Mouse (Mus musculus) neutrophil, adult 5-6 weeks (primary cell): ENCODE results near the gene Ttc17. TPM values are rescaled to one million over a fixed set of nuclear protein-coding genes. Genes with fewer than 3 reads are reported as not detected.
"Not testable (repeated sequence)": the region's sequence is repeated elsewhere in the genome, so short reads cannot be mapped to it uniquely, and the experiment has no call there.

Source experiments
- ATAC-seq: fragments of 151-379, 151-347 bp; 2 replicates; pipeline ENCODE4 v1.8.0; 2017; ENCODE audit warnings: mild to moderate bottlenecking, moderate TSS enrichment; ENCODE audit not compliant: insufficient number of reproducible peaks, poor library complexity, low FRiP score, severe bottlenecking; ENCODE audit errors: extremely low read depth
- total RNA-seq: library from RNA; stranded (forward); fragments of 200-1000 nt; gene quantifications from 2 replicates; pipeline ENCODE4 v1.2.3, GENCODE M21; 2017

Gene Ttc17
- 41.3 and 42.4 TPM in 2 replicates for total RNA-seq

DNA sequence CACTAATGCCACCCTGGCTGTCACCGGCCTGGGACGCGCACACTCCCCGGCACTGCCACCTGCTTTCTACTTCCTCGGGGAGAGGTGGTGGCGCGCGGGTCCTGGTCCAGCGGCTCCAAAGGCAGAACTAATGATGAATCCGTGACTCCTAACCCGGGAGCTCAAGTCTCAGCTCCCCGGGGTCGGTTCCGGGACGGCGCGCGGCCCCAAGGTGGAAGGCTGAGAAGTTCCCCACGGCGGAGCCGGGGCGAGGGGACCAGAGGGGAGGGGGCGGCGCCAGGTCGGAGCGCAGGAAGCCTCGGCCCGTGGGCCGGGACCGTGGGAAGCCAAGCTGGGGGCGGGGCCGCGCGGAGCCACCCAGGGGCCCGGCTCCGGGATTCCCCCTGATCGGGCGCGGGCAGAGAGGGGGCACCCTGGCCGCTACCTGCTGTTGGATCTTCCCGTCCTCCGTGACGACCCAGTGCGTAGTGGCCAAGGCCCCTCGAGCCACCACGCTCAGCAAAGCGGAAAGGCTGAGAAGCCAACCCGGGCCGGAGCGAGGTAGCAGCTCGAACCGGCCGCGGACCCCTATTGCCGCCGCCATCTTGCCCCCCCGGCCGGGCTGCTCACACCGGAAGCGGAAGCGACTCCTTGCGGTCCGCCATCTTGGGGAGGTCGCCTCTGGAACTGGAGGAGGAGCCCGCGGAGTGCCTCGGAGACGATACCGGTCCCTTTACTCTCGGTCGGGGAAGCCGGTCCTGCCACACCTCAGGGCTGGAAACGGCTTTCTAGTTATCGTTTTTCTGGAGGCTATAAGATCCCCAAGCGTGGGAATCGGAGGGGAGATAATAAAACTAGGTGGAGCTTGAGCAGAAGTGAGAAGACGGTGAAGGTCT, at the start of gene Ttc17:
Ttc17 (minus strand) TSS at position 607 of the 875 bp plus-strand sequence.
- peak; percentile 96 for ATAC-seq

DNA sequence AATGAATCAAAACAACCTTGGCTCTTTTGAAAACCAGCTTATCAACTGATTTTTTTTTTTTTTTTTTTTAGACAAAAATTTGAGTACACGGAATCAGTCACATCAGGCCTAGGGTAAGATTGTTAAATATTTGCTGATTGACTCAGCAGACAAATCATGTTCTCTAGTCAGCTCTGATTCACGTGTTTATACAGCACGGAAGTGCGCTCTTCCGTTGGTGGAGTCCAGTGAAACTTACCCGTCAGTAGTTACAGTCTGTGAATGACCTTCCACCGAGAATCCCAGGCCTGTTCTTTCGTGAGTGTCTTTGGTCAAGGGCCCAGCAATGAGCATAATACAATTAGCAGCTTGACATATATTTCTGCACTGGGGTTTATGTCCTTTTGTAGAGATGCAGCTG, 43.2 kb upstream of the Ttc17 start:
- no peak for ATAC-seq

DNA sequence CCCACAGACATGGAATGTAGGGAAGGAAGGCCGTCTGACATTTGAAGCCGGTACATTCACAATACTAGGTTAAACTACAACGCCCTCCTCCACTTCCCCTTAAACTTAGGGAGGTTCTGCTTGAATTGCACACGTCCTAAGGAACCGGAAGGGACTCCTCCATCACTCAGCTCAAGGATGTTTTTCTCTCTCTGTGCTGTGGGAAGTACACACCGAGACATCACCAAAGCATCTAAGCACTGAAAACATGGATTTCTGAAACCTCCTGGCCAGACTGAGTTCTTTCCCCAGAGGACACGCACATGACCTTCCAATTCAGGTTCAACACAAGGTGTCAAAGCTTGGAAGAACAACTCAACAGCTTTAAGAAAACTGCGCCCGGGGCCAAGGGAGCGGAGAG, 30.5 kb upstream of the Ttc17 start:
- ATAC-seq = peak; percentile 38; the same call in 1 of the 2 replicates

DNA sequence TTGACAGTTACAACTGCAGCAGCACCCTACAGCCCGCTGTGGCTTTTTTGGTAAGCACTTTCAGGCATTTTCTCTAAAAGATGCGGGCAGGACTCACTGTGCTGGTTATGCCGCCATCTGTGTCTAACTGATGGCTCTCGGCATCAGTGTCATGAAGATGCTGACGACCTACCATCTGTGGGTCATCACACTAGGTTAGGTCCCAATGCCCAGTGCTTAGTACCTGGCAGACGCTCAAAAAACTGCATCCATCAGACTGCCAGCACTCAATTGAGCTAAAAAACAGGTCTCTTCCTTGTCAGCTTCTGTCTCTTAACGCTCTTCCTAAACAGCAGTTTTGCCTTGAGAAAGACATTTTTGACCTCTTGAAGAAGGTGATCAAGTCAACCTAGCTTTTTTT, 29.0 kb upstream of the Ttc17 start:
- no peak for ATAC-seq

DNA sequence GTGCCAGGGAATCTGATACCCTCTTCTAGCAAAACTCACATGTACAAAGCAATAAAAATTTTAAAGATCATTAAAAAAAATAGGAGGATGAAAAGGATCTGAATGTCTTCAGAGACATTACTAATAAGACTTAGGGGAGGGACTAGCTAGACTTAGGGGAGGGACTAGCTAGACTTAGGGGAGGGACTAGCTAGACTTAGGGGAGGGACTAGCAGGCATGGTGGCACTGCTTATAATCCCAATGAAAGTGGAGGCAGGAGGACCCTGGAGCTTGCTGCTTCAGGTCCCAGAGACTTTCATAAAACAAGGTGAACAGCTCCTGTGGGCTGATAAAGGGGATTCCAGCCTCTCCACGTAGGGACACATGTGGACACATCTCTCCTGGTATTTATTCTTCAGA, 28.3 kb upstream of the Ttc17 start:
- ATAC-seq = no peak

DNA sequence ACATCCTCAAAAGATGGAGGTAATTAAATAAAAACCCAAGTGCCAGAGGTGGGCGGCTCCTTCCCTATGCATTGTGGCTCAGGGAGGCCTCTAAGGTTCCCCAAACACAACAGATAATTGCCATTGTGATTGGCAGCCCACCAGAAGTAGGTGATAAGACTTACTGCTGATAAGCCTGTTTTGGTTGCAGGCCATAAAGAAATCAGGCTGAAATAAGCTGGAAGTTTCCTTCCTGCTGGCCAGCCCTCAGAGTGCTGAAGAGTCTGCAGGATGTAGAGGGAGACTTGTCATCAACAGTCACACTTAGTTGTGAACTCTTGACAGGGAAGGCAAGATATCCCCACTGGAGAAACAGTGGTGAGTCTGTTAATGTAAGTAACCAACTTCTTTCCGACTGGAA, 25.7 kb upstream of the Ttc17 start:
- ATAC-seq = no peak

DNA sequence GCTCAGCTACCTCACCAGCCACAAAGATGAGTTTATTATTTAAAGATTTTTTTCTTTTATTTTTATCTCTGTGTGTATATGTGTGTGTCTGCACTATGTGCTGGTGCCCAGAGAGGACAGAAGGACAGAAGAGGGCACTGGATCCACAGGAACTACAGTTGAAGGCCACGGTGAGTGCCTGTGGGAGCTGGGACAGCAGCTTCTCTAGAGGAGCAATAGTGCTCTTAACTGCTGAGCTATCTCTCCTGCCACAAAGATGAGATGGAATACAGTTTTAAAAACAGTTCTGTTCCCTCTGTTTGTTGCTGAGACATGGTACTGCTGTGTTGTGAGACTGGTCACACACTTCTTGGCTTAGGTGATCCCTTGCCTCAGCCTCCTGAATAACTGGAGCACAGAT, 22.0 kb upstream of the Ttc17 start:
- ATAC-seq = no peak

DNA sequence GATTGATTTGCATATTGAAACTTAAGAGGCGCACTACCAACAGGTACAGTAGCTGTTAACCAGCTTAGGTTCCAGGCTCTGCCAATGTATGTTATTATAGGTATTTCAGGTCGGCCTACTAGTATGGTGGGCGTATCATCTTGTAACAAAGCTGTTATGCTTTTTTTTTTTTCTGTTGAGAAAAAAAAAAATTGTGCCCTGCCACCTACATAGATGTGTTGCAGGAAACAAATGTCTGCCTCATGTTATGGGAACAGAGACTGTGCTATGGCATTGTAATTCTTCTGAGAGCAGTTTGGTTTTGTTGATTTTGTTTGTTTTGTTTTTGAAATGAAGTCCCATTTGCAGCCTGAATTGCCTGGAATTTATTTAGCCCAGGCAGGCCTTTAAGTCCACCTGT, 952 bp upstream of the Ttc17 start:
- ATAC-seq = no peak

DNA sequence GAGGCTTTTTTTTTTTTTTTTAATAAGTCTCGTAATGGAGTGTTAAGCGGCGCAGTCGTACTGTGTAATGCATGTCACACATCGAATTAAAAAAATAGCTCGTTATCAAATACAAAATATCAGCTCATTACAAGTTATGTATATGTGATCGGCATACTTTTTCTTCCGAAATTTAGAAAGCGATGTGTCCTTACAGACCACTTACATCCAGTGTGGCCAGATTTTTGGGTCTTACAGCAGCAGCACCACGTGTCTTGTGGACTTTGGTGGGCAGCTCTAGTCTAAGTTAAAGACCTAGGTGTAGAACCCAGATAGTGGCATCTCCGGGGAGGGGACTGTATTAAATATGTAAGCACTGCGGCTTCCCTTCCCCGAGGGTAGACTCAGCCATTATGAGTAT, 532 bp upstream of the Ttc17 start:
- ATAC-seq = no peak

DNA sequence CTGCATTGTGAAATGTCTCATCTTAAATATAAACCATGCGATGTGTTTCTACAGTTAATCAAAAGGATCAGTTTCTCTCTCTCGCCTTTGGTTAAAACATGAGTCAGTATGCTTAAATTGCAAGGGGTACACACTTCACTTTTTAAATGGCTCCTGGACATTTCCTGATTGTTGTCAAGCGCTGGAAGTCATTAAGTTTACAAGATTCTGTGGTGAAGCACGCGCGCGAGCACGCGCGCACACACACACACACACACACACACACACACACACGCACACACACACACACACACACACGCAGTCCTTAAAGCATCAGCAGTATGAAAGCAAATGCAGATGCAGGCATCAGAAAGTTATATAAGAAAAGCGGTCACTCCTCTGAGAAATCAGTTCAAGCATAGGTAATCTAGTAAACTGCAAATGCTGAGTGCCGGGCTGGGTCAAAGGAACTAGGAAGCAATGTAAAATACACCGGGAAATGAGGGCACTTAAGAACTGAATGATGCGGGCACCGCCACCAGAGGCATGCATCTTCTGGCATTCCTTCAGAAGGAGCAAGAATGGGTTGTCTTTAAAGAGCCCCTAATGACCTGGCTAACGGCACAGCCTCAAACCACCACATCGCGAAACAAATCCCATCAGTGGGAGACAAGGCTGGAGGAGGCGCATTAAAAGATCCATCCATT, 949 bp downstream of the Ttc17 start:
- peak; percentile 17; the same call in 1 of the 2 replicates for ATAC-seq

DNA sequence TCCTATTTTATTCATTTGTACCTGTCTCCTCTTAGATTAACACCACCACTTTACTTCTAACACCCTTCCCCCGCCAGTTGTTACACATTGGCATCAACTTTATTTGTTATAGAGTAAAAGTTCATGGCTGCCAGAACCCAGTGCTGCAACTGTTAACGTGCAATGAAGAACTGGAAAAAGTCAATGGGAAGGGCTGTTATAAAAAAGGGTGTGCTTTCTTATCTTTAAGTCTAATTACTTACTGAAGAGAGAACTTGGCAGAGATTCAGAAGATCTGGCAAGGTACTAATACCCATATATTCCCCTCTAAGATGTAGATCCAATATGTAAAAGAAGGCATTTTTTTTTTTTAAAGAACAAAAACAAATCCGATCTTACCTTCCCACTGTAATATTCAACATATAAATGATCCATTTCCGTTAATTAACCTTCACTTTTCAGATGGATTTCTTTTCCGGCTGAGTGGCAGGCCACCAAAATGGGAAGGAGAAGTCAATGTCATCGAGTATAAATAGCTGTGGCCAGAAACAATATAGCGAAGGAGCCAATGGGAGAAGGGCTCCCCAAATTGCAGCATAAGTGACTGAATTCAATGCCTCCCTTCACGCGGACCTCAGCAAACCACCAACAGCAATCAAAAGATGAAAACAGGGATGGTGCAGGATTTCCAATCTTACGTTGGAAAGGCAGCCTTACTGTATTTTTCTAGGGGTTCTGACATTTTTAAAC, 1.8 kb downstream of the Ttc17 start:
- no peak for ATAC-seq

DNA sequence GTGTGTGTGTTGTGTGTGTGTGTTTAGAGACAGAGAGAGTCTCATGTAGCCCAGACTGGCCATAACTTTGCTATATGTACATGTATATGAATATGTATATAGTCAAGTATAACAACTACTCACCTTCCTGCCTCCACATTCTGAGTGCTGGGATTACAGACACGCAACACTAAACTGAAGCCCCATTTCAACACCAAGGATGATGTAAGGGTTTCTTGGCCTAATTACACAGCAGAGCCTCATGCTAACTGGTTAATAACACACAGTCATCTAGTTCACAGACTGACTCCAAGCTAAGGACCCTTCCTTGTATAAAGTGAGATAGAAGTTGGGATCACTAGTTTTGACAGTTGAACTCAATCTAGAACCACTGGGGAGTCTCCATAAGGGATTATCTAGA, 3.9 kb downstream of the Ttc17 start:
- ATAC-seq = no peak

DNA sequence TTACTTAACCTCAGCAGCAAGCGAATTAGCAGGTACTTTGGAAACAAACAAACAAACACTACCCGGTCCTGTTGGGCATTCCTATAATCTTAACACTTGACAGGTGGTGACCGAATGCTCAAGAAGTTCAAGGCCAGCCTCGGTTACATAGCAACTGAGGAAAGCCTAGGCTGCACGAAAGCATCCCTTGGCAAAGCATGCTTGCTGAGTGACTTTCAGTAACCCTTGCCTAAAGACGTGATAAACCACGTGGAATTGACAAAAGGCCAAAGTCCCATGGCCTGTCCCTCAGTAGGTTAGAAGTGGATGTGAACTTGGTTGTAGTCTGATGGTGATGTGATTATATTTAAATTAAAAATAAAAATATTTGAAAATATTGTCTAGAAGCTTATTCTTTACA, 4.4 kb downstream of the Ttc17 start:
- no peak for ATAC-seq

DNA sequence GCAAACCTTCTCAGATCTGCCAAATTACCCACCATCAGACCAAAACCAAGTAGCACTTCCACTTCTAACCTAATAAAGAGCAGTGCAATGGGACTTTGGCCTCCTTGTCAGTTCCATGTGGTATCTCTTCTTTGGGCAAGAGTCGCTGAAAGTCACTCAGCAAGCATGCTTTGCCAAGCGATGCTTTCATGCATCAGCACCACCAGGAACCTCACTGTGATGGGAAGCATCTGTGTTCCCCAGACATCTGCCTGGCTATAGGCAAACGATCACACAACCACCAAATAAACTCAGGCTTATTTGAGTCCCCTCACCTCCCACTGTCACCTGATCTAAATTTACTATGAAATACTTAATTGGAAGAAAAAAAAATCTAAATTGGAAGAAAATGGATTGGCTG, 5.5 kb downstream of the Ttc17 start:
- ATAC-seq = no peak

DNA sequence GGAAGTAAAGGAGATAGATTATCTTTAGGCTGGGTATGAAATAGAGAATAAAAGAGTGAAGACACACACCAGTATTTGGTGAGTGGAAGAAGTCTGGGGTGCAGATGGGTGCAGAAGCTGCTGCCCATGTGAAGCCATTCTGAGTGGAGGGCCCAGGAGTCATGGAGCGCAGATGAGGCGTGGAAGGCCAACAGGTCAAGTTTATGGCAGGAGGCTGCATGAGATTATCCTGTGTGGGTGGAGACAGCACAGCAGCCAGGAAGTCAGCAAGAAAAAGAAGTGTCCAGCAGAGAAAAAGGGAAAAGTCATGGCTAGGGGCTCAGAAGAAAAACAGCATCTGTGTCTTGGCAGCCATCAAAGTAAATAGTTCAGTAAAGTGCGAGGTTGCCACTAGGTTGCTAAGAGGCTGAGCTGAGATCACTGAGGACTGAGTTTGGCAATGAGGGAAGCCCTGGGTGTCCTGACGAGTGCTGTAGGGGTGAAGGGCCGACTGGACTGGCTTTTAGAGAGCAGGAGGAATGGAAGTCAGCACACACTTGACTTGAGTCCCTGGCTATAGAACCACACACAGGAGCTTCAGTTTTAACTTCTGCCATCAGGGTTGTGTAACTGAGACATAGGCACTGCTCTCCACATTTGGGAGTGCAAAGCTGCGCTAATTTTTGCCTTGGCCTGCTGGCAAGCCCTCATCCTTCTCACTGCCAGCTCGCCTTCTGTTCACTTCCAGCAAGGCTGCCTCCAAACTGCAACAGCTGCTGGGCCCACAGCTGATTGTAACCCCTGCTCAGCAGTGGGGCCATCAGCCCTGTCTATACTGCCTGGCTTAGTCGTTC, 8.1 kb downstream of the Ttc17 start:
- no peak for ATAC-seq

DNA sequence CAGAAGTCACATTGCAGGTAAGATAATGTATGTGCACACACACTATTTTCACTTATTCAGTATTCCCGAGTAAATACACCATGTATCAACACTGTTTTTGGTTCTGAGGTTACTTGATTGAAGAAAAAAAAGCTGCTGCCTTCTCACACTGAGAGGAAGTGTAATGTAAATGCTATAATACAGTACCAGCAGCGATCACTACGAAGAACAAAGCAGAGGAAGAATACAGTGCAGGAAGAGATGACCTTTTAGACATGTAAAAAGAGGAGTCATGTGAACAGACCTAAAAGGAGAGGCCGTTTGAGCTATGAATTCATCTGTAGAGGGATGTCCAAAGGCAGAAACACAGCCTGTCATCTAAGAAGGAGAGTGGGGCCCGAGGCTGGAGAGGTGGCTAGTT, 9.0 kb downstream of the Ttc17 start:
- no peak for ATAC-seq

DNA sequence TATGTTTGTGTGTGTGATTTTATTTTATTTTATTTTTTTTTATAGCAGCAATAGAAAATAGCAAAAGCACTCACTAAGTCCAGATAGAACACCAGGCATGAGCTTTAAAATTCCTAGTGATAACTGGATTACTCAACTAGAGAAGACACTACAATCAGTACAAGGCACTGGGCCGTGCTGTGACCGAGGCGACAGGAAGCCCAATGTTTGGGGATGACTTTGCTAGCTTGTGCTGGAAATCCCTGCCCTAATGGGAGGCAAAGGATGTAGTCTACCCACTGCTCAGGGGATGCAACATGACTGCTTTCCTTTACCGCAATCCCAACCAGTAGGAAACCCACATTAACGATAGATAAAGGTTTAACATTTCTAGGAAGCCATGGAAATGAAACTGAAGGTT, 10.2 kb downstream of the Ttc17 start:
- no peak for ATAC-seq

DNA sequence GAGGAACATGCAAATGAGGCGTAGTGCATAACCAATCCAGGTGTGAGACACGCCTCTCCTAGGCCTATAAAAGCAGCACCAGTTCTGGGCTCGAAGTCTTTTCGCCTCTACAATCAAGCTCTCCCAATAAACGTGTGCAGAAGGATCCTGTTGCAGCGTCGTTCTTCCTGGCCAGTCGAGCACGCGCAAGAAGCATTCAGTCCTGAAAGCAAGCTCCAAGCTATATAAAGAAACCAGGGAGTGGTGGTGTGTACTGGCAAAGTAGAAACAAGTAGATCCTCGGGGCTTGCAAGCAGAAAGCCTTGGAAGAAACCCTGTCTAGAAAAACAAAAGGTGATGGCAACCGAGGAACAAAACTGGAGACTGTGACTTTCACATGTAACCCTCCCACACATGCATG, 15.4 kb downstream of the Ttc17 start:
- ATAC-seq = not testable (repeated sequence)

DNA sequence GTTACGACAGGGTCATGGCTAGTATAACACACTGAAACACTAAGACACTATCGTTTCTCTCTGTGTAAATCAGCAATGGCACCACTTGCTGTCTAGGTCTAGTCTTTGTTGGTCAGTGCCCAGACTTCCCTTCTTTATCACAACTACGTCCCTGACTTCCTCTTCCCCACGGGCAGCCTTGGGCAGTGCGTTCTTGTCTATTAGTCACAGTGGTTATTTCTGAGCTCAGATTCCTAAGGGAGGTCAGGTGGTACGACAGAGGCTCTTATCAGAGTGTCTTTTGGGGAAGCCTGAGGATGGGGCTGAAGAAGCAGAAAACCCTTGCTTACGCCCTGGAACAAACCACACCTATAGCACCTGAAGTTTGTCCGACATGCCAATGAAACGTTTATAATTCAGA, 17.5 kb downstream of the Ttc17 start:
- peak; percentile 33; the same call in 1 of the 2 replicates for ATAC-seq
